Mouse (Mus musculus) left cerebral cortex, postnatal 4 days (tissue): Measurements from ENCODE around the gene Gm20509. TPM values are rescaled to one million over a fixed set of nuclear protein-coding genes. Genes with fewer than 3 reads are reported as not detected.
A peak's percentile ranks its signal among the peaks of the same experiment; 100 is the strongest.
"Not testable (repeated sequence)": the region's sequence is repeated elsewhere in the genome, so short reads cannot be mapped to it uniquely, and the experiment has no call there.

Experiments
- DNase-seq: peaks from one replicate; pipeline ENCODE4 v3.0.0-alpha.2; 2022
- intact Hi-C: fragments of 180-260 bp; cut with DNase I; formaldehyde crosslinking; loops from one replicate; pipeline ENCODE4 v1.15.1; 2025
- total RNA-seq, 2 experiments: library from RNA; stranded (reverse); gene quantifications; 2 replicates each; pipeline ENCODE4 v1.2.3; 2021

The Gm20509 gene
- total RNA-seq, 2 experiments from 2014 or later: not detected

DNA sequence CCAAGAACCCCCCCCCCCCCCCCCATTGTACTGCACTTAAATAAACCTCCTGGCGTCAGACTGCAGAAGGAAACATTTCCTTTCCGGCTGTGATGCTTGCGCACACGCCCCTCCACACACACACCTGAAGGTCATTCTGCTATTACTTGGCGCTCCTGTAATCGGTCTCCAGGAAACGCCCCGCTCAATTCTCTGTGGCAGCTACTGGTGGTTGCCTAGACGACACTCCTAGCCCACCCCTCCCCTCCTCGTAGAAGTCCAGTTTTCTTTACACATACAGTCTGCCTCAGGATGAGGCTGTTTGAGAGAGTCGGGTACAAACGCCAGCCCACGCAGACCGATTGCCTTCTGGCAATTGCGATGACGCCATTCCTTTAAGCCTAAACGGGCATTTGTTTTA lies 7.7 kb upstream of the Gm20509 start:
- no peak for DNase-seq
- intact Hi-C loops: no loop called here

DNA sequence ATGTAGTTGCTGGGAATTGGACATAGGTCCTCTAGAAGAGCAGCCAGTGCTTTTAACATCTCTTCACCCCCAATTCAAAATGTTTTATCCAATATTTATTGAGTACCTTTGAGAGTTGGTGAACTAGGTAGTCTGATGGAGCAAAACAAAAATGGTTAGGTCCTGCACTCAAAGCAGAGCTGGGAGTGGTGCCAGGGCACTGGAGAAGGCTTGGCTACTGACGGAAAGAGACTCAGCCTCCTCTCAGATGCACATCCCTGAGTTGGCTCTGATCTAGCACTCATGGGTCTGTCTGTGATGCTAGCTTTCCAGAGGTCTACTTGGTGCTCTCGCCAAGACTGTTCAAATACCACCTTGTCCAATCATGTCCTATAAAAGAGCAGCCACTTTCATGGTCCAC lies 4.4 kb upstream of the Gm20509 start:
- intact Hi-C loops: no loop called here
- DNase-seq: no peak

DNA sequence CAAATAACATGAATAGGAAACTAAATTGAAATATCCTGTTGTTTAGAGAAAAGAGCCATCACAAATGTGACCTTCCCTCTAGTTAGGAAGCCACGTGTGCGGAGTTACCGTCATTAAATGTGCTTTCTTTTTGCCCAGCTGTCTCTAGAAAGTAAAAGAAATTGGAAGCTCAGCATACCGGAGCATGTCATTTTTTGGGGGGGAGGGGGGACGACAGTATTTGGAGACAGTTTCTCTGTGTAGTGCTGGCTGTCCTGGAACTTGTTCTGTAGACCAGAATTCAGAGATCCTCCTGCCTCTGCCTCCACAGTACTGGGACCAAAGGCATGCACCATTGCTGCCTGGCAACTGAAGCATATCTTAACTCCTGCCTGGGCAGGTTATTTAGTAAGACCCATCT lies 734 bp upstream of the Gm20509 start, which contains the start of gene Khdc3:
Khdc3 (plus strand) TSS at position 301 of the 400 bp plus-strand sequence.
- DNase-seq: no peak
- intact Hi-C loops: no loop called here

DNA sequence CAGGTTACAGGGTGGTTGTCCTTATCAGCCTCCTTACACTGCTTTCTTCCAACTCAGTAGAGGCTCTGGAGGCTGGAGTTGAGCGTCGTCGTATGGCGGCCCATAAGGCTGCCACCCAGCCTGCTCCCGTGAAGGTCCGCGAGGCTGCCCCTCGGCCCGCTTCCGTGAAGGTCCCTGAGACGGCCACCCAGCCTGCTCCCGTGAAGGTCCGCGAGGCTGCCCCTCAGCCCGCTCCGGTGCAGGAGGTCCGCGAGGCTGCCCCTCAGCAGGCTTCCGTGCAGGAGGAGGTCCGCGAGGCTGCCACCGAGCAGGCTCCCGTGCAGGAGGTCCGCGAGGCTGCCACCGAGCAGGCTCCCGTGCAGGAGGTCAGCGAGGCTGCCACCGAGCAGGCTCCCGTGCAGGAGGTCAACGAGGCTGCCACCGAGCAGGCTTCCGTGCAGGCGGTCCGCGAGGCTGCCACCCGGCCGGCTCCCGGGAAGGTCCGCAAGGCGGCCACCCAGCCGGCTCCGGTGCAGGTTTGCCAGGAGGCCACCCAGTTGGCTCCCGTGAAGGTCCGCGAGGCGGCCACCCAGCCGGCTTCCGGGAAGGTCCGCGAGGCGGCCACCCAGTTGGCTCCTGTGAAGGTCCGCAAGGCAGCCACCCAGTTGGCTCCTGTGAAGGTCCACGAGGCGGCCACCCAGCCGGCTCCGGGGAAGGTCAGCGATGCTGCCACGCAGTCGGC lies 1.0 kb downstream of the Gm20509 start:
- DNase-seq: peak; percentile 38
- intact Hi-C loops: no loop called here

DNA sequence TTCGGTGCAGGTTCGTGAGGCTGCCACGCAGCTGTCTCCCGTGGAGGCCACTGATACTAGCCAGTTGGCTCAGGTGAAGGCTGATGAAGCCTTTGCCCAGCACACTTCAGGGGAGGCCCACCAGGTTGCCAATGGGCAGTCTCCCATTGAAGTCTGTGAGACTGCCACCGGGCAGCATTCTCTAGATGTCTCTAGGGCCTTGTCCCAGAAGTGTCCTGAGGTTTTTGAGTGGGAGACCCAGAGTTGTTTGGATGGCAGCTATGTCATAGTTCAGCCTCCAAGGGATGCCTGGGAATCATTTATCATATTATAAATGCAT lies 1.6 kb downstream of the Gm20509 start:
- intact Hi-C loops: no loop called here
- no peak for DNase-seq

DNA sequence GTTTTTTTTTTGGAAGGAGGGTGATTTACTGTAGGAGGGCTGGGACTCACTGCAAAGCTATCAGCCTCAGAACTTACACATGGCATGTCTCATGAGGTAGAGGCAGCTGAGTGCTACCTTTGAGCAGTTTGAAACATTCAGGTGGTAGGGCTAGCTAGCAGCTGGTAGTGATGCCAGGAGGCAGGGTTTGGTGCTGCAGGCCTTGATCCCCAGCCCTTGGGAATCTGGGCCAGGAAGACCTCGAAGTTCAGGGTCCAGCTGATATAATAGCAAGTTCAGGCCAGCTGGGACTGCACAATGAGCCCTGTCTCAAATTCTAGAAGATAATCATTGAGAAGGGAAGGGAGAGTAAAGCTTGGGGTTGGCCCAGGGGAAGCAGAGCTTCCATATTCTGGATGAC lies 2.9 kb downstream of the Gm20509 start:
- intact Hi-C loops: no loop called here
- no peak for DNase-seq

DNA sequence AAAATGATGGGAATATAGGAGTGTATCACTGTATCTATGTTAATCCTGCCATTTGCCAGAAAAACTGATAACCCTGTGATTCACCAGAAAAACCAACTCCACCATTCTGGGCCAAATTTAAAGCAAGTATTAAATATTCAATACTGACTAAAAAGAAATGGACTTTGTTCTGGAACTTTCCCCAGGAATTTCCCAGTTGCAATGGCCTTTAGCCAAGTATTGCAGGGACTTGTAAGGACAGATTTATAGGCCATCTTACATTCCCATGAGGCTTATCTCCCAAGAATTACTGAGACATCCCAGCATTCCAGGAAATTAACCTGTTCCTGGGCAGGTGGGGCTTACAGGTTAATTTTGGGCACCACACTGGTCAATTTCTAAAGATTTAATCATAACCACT lies 3.5 kb downstream of the Gm20509 start:
- intact Hi-C loops: no loop called here

DNA sequence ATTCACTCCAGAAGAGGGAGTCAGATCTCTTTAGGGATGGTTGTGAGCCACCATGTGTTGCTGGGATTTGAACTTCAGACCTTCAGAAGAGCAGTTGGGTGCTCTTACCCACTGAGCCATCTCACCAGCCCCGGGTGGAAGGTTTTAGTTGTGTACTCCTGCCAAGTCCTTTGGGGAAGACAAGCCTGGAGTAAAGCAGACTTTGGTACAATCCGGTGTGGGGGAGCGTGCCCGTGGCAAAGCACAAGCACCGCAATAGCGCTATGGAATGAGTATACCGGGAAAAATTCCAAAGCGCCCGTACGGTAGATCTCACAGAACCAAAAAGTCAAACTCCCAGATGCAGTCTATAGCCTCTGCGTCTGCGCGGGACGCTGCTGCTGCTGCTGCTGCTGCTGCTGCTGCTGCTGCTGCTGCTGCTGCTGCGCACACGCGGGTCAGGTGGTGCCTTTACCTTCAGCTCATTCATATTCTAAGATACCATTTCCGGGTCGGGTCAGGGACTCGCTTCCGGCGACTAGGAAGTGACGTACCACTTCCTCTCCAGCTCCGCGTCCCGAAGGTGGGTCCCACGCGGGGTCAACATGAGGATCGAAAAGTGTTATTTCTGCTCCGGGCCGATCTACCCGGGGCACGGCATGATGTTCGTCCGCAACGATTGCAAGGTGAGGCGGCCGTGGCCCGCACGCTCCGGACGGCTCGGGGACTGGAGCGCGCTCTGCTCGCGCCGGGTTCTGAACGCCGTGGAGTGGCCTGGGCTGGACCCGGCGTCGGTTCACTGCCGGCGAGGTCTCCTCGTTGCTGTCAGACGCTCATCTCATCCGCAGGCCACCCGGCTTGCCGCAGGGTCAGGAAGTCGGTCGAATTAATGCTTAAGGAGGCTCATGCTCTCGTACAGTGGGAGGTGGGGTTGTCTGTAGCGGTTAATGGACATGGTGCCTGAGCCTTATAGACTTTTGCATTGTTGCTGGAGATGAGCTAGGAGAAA lies 10.9 kb downstream of the Gm20509 start, which contains the start of gene Rsl24d1:
Rsl24d1 (plus strand) TSS at position 508 of the 988 bp plus-strand sequence.
- DNase-seq: peak; percentile 78
- intact Hi-C loops: no loop called here

More for the DNA sequence above, 3.5 kb downstream of the Gm20509 start:
- no peak for DNase-seq

DNA sequence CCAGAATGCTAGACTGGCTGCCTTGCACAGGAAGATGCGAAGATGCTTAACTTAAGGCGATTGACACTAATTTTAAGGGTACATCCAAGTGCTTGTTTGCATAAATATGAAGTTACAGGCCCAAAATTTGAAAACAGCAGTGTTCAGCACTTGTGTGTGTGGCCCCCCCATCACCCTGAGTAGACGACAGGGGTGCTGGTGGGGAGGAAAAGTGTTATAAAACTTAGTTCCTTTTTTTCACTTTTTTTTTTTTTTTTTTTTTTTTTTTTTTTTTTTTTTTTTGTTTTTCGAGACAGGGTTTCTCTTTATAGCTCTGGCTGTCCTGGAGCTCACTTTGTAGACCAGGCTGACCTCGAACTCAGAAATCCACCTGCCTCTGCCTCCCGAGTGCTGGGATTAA lies 14.4 kb downstream of the Gm20509 start:
- intact Hi-C loops, DNase-seq: not testable (repeated sequence)

DNA sequence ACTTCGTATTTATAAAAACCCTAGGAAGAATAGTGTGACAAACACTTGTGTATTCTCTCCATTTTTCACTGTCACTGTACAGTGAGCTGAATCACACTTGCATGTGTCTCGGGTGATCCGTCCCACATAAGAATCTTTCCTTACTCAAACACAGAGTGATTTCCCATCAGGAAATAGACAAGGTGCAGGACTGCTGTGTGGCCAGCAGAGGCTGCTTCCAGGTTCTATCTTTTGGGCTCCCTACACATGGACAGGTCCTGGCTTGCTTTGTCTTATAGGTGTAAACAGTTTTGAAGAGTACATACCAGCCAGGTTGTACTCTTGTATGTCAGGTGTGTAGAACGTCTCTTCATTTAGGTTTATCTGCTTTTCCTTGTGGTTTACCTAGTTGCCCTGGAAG lies 15.7 kb downstream of the Gm20509 start:
- no peak for DNase-seq
- intact Hi-C loops: no loop called here

DNA sequence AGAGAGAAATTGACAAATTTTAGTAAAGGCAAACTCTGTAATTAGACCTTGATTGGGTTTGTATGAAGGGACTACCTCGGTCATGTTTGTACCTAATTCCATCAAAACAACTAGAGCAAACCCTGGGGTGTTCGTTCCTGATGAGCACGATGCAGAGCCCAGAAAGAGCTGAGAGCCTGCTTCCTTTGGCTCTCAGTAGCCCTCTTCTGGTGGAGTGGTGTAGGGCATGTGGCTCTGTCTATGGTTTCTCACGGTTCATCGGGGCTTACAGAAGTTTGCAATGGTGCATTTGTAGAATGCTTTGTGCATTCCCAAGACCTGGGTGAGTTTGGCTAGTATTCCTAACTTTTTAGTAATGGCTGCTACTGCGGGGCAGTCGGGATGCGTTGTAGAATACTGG lies 19.5 kb downstream of the Gm20509 start:
- no peak for DNase-seq
- intact Hi-C loops: no loop called here

DNA sequence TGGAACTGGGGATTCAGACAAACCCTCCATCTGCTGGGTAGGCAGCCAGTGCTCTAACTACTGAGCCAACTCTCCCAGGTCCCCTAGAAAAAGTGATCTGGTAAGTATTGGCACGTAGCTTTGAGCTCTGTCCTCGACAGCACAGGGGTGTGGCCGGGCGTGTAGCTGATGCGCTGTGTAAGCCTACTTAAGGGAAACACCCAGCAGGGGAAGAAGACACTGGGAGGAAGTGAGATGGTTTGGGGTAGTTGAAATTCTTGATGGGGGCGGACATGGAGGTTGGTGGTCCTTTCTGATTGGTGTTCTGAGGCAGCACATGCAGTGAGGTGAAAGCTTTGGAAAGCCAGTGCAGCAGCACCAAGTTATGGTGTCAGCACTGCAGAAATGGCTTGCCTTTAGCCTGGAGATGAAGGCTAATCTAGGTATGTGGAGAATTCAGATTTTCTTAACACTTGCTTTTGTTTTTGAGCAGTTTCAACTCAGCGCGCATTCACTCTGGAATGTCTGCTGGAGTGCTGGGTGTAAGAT lies 22.8 kb downstream of the Gm20509 start:
- DNase-seq: no peak
- intact Hi-C loops: no loop called here

DNA sequence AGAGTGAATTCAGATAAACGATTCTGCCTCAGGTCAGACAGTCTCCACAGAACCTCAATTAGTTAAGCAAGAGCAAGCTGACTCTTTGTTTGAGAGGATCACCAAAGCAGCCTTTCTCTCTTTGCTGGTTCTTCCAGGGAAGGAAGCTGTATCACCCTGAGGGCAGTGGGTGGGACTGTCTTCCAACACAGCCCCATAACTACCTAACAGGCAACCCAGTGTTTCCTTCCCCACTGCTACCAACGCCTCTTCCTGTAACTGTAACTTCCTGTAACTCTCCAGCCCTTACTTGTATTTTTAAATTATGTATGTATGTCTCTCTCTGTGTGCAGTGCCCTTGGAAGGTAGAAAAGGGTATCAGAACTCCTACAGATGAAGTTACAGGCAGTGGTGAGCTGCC lies 25.2 kb downstream of the Gm20509 start:
- intact Hi-C loops: no loop called here

DNA sequence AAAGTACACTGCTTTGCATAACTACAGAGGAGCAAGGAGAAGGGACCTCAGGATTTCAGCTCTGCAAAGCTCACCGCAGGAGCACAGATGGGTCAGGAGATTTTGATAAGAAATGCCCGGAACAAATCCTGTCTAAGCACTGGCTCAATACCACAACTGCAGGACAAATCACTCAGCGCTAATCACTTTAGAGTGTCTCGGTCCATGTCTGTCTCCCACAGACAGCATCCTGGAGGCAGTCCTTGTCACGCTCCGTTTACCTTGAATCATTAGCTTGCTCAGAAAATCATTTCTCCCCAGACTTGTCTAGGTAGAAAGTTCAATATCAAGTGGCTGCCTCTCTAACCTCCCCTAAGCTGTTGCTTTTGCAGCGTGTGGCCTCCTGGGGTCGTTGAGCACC lies 27.6 kb downstream of the Gm20509 start:
- intact Hi-C loops: loop anchor here (10.0 kb wide), 1 partner anchor 1755 kb away; no protein-coding TSS in a partner anchor
- no peak for DNase-seq

More for the DNA sequence above, 25.2 kb downstream of the Gm20509 start:
- DNase-seq: no peak

DNA sequence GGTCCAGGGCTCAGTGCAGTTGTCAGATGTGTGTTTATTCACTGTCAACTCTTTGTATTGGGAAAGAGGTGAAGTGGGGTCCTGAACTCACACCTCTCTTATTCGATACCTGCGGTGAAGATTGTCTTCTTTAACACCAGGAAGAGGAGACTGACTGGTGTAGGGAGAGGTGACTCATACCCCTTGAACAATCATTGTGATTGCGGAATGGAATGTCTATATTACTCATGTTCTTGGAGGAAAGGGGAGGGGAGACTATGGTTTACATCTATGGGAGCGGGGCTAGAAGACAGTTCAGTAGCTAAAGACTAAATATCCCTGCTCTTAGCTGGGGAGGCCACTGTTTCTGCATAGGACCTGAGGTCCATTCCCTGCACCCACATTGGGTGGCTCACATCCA lies 28.3 kb downstream of the Gm20509 start:
- intact Hi-C loops: loop anchor here (10.0 kb wide), 1 partner anchor 1754 kb away; no protein-coding TSS in a partner anchor
- DNase-seq: no peak

DNA sequence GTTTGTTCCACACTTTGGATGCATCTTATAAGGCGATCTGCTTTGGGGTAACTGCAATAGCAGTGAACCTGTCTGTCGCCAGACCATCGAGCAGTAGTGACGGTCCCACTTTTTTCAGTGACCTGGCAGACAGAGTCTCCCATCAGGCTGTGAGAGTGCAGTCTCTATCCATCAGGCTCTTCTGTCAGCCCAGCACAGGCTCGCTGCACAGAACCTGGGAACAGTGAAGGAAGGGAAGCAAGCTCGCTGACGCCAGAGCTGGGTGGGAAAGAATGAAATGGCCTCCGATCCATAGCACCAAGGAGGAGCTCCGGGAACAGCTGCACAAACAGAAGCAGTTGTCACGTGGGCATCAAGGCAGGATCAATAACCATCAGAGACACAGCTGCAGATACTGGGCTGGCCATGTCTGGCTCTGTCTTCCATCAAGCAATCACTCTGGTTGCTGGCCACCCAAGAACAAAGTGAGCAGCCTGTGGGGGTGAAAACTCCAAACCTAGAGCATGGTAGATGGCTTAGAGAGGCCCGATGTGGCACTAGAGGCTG lies 35.1 kb downstream of the Gm20509 start:
- intact Hi-C loops: loop anchor here (10.0 kb wide), 1 partner anchor 1747 kb away; no protein-coding TSS in a partner anchor
- no peak for DNase-seq

DNA sequence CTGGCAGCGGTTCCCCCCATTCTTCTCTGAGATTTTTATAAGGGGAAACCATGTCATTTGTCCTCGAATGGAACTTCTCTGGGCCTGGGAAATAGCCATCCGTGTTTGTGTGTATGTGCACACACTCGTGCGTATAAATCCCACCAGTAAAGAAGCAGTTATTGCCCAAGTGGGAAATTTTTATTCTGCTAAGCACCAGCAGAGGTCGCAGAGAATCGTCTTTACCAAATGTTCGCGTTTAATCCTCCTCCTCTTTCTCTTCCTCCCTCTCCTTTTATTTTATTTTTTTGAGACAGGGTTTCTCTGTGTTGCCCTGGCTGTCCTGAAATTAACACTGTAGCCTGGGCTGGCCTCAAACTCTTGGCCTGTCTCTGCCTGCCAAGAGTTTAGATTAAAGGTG lies 52.1 kb downstream of the Gm20509 start:
- intact Hi-C loops: loop anchor here (5.0 kb wide), 1 partner anchor 923 kb away; no protein-coding TSS in a partner anchor
- no peak for DNase-seq

DNA sequence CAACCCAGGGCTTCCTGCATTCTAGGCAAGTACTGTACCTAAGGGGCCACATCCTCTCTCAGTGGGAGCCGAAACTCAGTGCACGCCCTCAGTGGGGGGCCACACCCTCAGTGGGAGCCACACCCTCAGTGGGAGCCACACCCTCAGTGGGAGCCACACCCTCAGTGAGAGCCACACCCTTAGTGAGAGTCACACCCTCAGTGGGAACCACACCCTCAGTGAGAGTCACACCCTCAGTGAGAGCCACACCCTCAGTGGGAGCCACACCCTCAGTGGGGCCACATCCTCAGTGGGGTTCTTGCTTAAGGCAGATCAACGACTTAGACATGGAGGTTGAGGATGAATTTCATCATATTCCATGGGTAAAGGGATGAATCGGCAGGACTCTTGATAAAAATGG lies 55.7 kb downstream of the Gm20509 start:
- no peak for DNase-seq
- intact Hi-C loops: no loop called here

DNA sequence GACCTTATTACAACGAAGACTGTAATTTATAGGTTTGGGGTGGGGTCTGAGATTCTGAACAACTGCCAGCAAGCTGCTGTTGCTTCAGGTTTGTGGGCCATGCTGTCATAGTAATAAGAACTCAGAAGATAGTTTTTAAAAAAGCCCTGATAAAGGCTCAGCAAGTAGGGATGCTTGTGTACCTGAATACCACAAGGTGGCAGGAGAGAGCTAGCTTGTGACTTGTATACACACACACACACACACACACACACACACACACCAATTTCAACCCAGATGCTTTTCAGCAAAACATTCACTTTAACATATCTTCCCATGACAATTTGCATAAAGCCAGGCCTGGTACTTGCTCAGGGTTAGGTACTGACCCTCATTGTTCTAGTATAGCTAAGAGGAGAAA lies 57.0 kb downstream of the Gm20509 start:
- DNase-seq: no peak
- intact Hi-C loops: no loop called here

DNA sequence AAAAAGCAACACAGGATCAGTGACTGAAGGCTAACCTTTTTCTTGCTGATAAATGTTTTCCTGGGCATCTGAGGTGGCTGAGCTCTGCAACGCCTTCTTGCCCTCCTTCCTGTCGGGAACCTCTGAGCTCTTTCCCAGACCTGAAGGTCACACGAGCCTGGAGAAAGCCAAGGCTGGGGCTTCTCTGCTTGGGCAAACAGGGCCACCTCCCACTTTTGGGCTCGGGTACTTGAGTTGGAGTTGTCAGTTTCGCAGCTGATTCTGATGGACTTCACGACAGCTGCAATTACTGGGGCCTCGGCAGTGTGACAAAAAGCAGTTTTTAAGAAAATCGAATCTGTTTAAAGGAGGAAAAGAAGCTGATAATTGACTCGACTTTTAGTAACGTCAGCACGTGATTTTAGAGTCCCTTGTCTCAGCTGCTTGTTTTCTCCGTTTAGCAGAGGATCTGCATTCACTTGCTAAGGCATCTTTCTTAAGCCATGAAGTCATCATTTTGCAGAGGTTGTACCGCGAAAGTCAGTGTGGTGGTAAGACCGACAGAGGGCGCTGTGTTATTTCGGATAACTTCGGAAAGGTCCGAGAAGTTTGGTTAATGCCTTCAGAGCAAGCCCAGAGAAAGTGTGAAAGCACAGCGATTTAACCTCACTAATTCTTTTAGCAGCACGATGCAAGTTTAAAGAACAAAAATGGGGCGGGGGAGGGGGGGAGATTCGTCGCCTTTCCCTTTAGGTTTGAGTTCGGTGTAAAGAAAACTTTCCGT lies 60.5 kb downstream of the Gm20509 start:
- intact Hi-C loops: loop anchor here (5.0 kb wide), 1 partner anchor 820 kb away; no protein-coding TSS in a partner anchor
- peak; percentile 81 for DNase-seq
